Mouse (Mus musculus): ENCODE results near the gene Rassf5. TPM values are rescaled to one million over a fixed set of nuclear protein-coding genes. Genes with fewer than 3 reads are reported as not detected.

Gene Rassf5
- polyA plus RNA-seq (2012; rRNA removed), result 18.3 and 20.9 TPM in 2 replicates

GRCm38 (mm10) chr1:131245089-131245856 lies at the start of gene Rassf5:
Gene Rassf5 (minus strand): TSS chr1:131245258.
- Histone ChIP-seq H3K27ac (ENCODE audit: insufficient read depth, low read length) (peak within 1 kb of the TSS; percentile 27), H3K4me3 (replicated peaks; ENCODE audit: insufficient read depth, low read depth, low read length) (peak within 1 kb of the TSS; percentile 60), H3K27me3 (ENCODE audit: control insufficient read depth, insufficient read depth, low read length) (no peaks in the 10 kb centered on the region), H3K4me1 (ENCODE audit: control insufficient read depth, insufficient read depth, low read length) (peaks cover 3% of the 10 kb centered on the region; the same call in 1 of the 2 replicates)
- TF ChIP-seq CTCF (IDR thresholded peaks at IDR 0.05; ENCODE audit: borderline replicate concordance, insufficient read depth, low read depth, low read length), result no peak
- TF ChIP-seq POLR2A (IDR thresholded peaks at IDR 0.05; ENCODE audit: borderline replicate concordance, insufficient read depth, low read length), result peak; percentile 68
- DNase-seq, result peak; percentile 84 to 89
- WGBS, result 1% methylated on average over 58 of the region's 60 CpGs

- peak; percentile 52 to 80 for DNase-seq
- Histone ChIP-seq H3K4me3 (replicated peaks; ENCODE audit: insufficient read depth, low read depth, low read length) (no peak overlapping the region), H3K27ac (ENCODE audit: insufficient read depth, low read length) (peak overlapping the region; percentile 45), H3K27me3 (ENCODE audit: control insufficient read depth, insufficient read depth, low read length) (no peaks in the 10 kb centered on the region), H3K4me1 (ENCODE audit: control insufficient read depth, insufficient read depth, low read length) (peaks cover 42% of the 10 kb centered on the region)
- 18% methylated on average over 2 of the region's 2 CpGs for WGBS
- TF ChIP-seq CTCF (IDR thresholded peaks at IDR 0.05; ENCODE audit: borderline replicate concordance, insufficient read depth, low read depth, low read length) (no peak), POLR2A (IDR thresholded peaks at IDR 0.05; ENCODE audit: borderline replicate concordance, insufficient read depth, low read length) (no peak)
Measured at GRCm38 (mm10) chr1:131293922-131294250, 48.8 kb upstream of the Rassf5 start.

DNA sequence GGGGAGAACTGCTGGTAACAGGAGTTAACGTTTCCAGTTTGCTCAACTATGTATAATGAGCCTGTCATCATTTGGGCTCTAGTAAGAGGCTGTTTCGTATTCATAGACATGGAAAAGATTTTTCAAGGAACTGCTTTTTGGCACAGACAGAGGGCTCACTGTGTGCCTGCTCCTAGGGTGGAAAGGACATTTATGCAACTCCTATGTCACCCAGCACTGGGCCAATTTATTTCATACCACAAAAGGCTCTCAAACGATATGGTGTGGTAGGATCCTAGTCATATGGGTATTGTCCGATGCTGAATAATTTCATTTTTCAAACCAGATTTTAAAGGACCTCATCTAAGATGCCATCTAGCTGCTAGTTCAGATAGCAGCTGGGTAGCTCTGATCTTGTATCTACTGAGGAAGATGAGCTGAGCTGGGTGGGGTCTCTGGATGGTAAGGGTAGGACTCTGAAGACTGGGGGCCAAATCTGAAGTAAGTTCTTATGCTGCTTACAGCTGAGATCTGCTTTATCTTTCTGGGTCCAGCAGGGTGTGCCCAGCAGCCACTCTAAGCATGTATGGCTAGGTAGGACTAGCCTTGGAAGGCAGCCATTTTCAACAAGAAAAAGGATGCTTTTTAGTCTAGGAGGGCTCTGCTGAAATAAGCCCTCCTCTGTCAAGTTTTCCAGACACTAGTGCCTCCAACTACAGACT lies 48.3 kb upstream of the Rassf5 start:
- peak overlapping the region; percentile 45 for H3K27ac ChIP-seq (ENCODE audit: insufficient read depth, low read length)
- H3K27me3 ChIP-seq (ENCODE audit: control insufficient read depth, insufficient read depth, low read length), result no peaks in the 10 kb centered on the region
- peak; percentile 60; the same call in 1 of the 2 replicates for TF ChIP-seq CTCF (IDR thresholded peaks at IDR 0.05; ENCODE audit: borderline replicate concordance, insufficient read depth, low read depth, low read length)
- no peak for TF ChIP-seq POLR2A (IDR thresholded peaks at IDR 0.05; ENCODE audit: borderline replicate concordance, insufficient read depth, low read length)
- peak in 1 of 2 experiments; percentile 46 for DNase-seq
- H3K4me3 ChIP-seq (replicated peaks; ENCODE audit: insufficient read depth, low read depth, low read length), result no peak overlapping the region
- peaks cover 43% of the 10 kb centered on the region for H3K4me1 ChIP-seq (ENCODE audit: control insufficient read depth, insufficient read depth, low read length)
- WGBS, result 27% methylated on average over 4 of the region's 4 CpGs

GRCm38 (mm10) chr1:131290648-131291047 lies 45.6 kb upstream of the Rassf5 start:
- H3K4me1 ChIP-seq (ENCODE audit: control insufficient read depth, insufficient read depth, low read length), result peaks cover 25% of the 10 kb centered on the region; the same call in 1 of the 2 replicates
- no peaks in the 10 kb centered on the region for H3K27me3 ChIP-seq (ENCODE audit: control insufficient read depth, insufficient read depth, low read length)
- H3K4me3 ChIP-seq (replicated peaks; ENCODE audit: insufficient read depth, low read depth, low read length), result no peak overlapping the region
- no peak overlapping the region for H3K27ac ChIP-seq (ENCODE audit: insufficient read depth, low read length)
- WGBS, result 50% methylated on average over 2 of the region's 2 CpGs
- DNase-seq, result peak; percentile 76 to 80
- TF ChIP-seq CTCF (IDR thresholded peaks at IDR 0.05; ENCODE audit: borderline replicate concordance, insufficient read depth, low read depth, low read length) (peak; percentile 74), POLR2A (IDR thresholded peaks at IDR 0.05; ENCODE audit: borderline replicate concordance, insufficient read depth, low read length) (no peak)

- no peak for DNase-seq
- TF ChIP-seq POLR2A (IDR thresholded peaks at IDR 0.05; ENCODE audit: borderline replicate concordance, insufficient read depth, low read length) (no peak), CTCF (IDR thresholded peaks at IDR 0.05; ENCODE audit: borderline replicate concordance, insufficient read depth, low read depth, low read length) (no peak)
- Histone ChIP-seq H3K27ac (ENCODE audit: insufficient read depth, low read length) (no peak overlapping the region), H3K4me3 (replicated peaks; ENCODE audit: insufficient read depth, low read depth, low read length) (no peak overlapping the region), H3K4me1 (ENCODE audit: control insufficient read depth, insufficient read depth, low read length) (peaks cover 13% of the 10 kb centered on the region; the same call in 1 of the 2 replicates), H3K27me3 (ENCODE audit: control insufficient read depth, insufficient read depth, low read length) (no peaks in the 10 kb centered on the region)
- 28% methylated on average over 6 of the region's 6 CpGs for WGBS
Measured at GRCm38 (mm10) chr1:131288938-131289337, 43.9 kb upstream of the Rassf5 start.

DNA sequence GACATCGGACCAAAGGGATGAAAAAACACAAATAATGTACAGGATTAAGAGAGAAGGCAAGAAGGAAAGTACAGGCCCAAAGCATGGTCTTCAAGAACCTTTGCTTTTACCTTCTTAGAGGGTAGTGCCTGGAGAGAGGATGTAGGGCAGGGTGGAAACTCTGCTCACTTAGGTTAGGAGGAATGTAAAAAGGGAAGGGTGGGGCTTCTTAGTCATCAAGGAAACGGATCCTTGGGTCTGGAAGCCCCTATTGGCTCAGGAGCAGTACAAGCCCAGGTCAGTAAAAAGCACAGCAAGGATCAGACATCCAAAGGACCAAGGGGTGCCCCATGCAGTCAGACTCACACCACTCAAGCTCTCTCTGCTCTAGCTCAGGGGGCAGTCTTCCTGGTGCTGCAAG lies 42.2 kb upstream of the Rassf5 start:
- 33% methylated on average over 2 of the region's 2 CpGs for WGBS
- no peak overlapping the region for H3K27ac ChIP-seq (ENCODE audit: insufficient read depth, low read length)
- DNase-seq, result no peak
- H3K27me3 ChIP-seq (ENCODE audit: control insufficient read depth, insufficient read depth, low read length), result no peaks in the 10 kb centered on the region
- TF ChIP-seq POLR2A (IDR thresholded peaks at IDR 0.05; ENCODE audit: borderline replicate concordance, insufficient read depth, low read length) (no peak), CTCF (IDR thresholded peaks at IDR 0.05; ENCODE audit: borderline replicate concordance, insufficient read depth, low read depth, low read length) (no peak)
- peaks cover 8% of the 10 kb centered on the region; the same call in 1 of the 2 replicates for H3K4me1 ChIP-seq (ENCODE audit: control insufficient read depth, insufficient read depth, low read length)
- H3K4me3 ChIP-seq (replicated peaks; ENCODE audit: insufficient read depth, low read depth, low read length), result no peak overlapping the region

GRCm38 (mm10) chr1:131286803-131287202 lies 41.7 kb upstream of the Rassf5 start:
- Histone ChIP-seq H3K27ac (ENCODE audit: insufficient read depth, low read length) (no peak overlapping the region), H3K4me1 (ENCODE audit: control insufficient read depth, insufficient read depth, low read length) (peaks cover 8% of the 10 kb centered on the region; the same call in 1 of the 2 replicates), H3K4me3 (replicated peaks; ENCODE audit: insufficient read depth, low read depth, low read length) (no peak overlapping the region), H3K27me3 (ENCODE audit: control insufficient read depth, insufficient read depth, low read length) (no peaks in the 10 kb centered on the region)
- WGBS, result 31% methylated on average over 5 of the region's 5 CpGs
- no peak for DNase-seq
- TF ChIP-seq POLR2A (IDR thresholded peaks at IDR 0.05; ENCODE audit: borderline replicate concordance, insufficient read depth, low read length) (no peak), CTCF (IDR thresholded peaks at IDR 0.05; ENCODE audit: borderline replicate concordance, insufficient read depth, low read depth, low read length) (no peak)

Measured in cerebellum, adult 2 months (tissue).